Mouse (Mus musculus): ENCODE data around the gene Gm9944. TPM values are rescaled to one million over a fixed set of nuclear protein-coding genes. Genes with fewer than 3 reads are reported as not detected.

The Gm9944 gene
- total RNA-seq (2023): not detected

DNA sequence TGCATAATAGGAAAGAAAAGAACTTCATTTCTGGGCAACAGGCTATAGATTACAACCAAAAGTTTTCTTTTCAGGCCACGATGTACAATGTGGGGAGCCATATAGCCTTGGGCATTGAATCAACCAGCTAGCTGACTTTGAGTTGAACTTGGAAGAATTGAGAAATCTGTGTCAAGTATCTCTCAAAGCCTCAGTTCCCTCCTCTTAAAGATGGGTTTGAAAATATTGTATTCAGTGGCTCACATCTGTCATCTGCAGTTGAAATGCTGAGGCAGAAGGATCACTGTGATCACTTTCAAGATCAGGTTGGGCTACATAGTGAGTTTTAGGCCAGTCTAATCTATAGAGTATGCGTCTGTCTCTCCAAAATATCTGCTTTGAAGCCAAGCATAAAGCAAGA is at the start of gene Gm9944:
Gm9944 (minus strand) TSS at position 101 of the 400 bp plus-strand sequence.

GRCm38 (mm10) chr4:144463656-144464055 is 10.5 kb upstream of the Gm9944 start, which contains the start of gene Aadacl3:
Gene Aadacl3, minus strand, starts transcription at chr4:144463756.

GRCm38 (mm10) chr4:144438672-144439071 is 14.4 kb downstream of the Gm9944 start, which contains the start of gene 1700012P22Rik:
Gene 1700012P22Rik, minus strand, starts transcription at chr4:144438772.

GRCm38 (mm10) chr4:144408290-144408689 is 44.8 kb downstream of the Gm9944 start, which contains the start of gene Pramef12:
Gene Pramef12, minus strand, starts transcription at chr4:144408464.

Other genes with a start within 250 kb of the Gm9944 start
- not detected for gene C87977, start 240.0 kb downstream of the Gm9944 start, total RNA-seq (2023)
- gene Pramel5, start 172.8 kb downstream of the Gm9944 start, total RNA-seq (2023): not detected
- not detected for gene Gm13128, start 123.1 kb downstream of the Gm9944 start, total RNA-seq (2023)
- gene Gm13119, start 95.4 kb downstream of the Gm9944 start, total RNA-seq (2023): not detected
- not detected for gene Pramef20, start 75.4 kb downstream of the Gm9944 start, total RNA-seq (2023)
- gene Pramef12, start 44.9 kb downstream of the Gm9944 start, total RNA-seq (2023): not detected
- not detected for gene 1700012P22Rik, start 14.5 kb downstream of the Gm9944 start, total RNA-seq (2023)
- not detected for gene Aadacl3, start 10.4 kb upstream of the Gm9944 start, total RNA-seq (2023)
- not detected for gene 9430007A20Rik, start 66.5 kb upstream of the Gm9944 start, total RNA-seq (2023)
- not detected for gene Gm13124, start 111.8 kb upstream of the Gm9944 start, total RNA-seq (2023)
- gene Aadacl4, start 160.4 kb upstream of the Gm9944 start, total RNA-seq (2023): not detected
- gene Gm436, start 233.1 kb upstream of the Gm9944 start, total RNA-seq (2023): not detected